Mouse (Mus musculus): Measurements from ENCODE around the gene Spc24.
"Not testable (repeated sequence)": the region's sequence is repeated elsewhere in the genome, so short reads cannot be mapped to it uniquely, and the experiment has no call there.

The Spc24 gene

GRCm38 (mm10) chr9:21784517-21785307, 24.6 kb upstream of the Spc24 start:
- DNase-seq (ENCODE audit: low read depth, low spot score): no peak

GRCm38 (mm10) chr9:21781657-21782468, 21.8 kb upstream of the Spc24 start:
- no peak for DNase-seq (ENCODE audit: low read depth, low spot score)

GRCm38 (mm10) chr9:21777726-21778125, 17.6 kb upstream of the Spc24 start:
- DNase-seq (ENCODE audit: low read depth, low spot score): no peak

- DNase-seq (ENCODE audit: low read depth, low spot score): no peak
These were observed 14.2 kb upstream of the Spc24 start for GRCm38 (mm10) chr9:21774353-21774752.

- not testable (repeated sequence) for DNase-seq (ENCODE audit: low read depth, low spot score)
These were observed 13.3 kb upstream of the Spc24 start for GRCm38 (mm10) chr9:21773396-21773795.

- no peak for DNase-seq (ENCODE audit: low read depth, low spot score)
These were observed 9.6 kb upstream of the Spc24 start for GRCm38 (mm10) chr9:21769558-21770183.

GRCm38 (mm10) chr9:21768511-21769411, 8.7 kb upstream of the Spc24 start:
- DNase-seq (ENCODE audit: low read depth, low spot score): no peak

GRCm38 (mm10) chr9:21767896-21768295, 7.8 kb upstream of the Spc24 start:
- no peak for DNase-seq (ENCODE audit: low read depth, low spot score)

- no peak for DNase-seq (ENCODE audit: low read depth, low spot score)
These were observed 4.2 kb upstream of the Spc24 start for GRCm38 (mm10) chr9:21764084-21764999.

GRCm38 (mm10) chr9:21762135-21762534, 2.0 kb upstream of the Spc24 start:
- no peak for DNase-seq (ENCODE audit: low read depth, low spot score)

GRCm38 (mm10) chr9:21759718-21760117, 385 bp downstream of the Spc24 start:
- no peak for DNase-seq (ENCODE audit: low read depth, low spot score)

GRCm38 (mm10) chr9:21758576-21759529, 1.2 kb downstream of the Spc24 start:
- no peak for DNase-seq (ENCODE audit: low read depth, low spot score)

GRCm38 (mm10) chr9:21754516-21755321, 5.4 kb downstream of the Spc24 start:
- DNase-seq (ENCODE audit: low read depth, low spot score): no peak

- DNase-seq (ENCODE audit: low read depth, low spot score): no peak
These were observed 6.1 kb downstream of the Spc24 start for GRCm38 (mm10) chr9:21754003-21754402.

GRCm38 (mm10) chr9:21752252-21752792, 7.8 kb downstream of the Spc24 start:
- DNase-seq (ENCODE audit: low read depth, low spot score): no peak

GRCm38 (mm10) chr9:21751347-21751746, 8.8 kb downstream of the Spc24 start:
- no peak for DNase-seq (ENCODE audit: low read depth, low spot score)

- no peak for DNase-seq (ENCODE audit: low read depth, low spot score)
These were observed 9.7 kb downstream of the Spc24 start for GRCm38 (mm10) chr9:21750370-21750769.
